Mouse (Mus musculus): ENCODE results near the gene Pdrg1. TPM values are rescaled to one million over a fixed set of nuclear protein-coding genes. Genes with fewer than 3 reads are reported as not detected.

Pdrg1 gene
- 20.6 and 26.9 TPM in 2 replicates for polyA plus RNA-seq (2012; rRNA removed)
- polyA plus RNA-seq (2014; fragmentation: Nextera tagmentation; extraction: Ambion mirVana), result 21.5 and 23.0 TPM in 2 replicates

DNA sequence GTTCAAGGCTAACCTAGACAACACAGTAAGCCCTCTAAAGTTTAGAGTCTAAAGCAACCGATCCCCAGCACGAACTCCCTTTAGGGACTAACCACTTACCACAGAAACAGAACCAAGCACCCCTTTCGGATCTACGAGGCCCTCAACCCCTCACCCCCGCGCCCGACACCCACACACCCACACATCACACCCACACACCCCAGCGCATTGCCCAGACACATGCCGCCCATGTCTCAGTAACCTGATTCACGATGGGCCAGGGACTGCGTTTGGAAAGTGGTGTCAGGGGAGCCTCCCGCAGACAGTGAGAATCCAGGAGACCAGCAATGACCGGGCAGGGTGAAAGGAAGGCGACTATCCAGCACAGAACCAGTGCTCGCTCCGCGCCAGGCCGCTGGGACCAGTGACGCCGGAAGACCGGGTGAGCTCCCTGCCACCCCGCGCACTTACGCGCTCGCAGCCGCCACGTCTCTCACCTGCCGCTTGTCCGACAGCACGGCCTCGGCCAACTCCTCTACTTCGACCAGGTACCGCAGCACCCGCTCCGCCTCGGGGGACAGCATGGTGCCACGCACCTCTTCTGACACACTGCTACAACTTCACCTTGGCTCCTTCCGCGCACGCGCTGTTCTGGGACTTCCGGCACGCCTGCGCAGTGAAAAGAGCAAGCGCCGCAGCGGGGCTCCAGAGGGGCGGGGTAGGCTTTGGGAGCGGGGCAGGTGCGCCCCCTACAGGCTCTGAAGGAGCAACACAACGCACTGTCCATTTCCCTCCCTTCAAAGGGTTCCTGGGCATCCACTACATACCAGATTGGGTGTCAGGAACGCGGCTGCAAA lies at the start of gene Pdrg1:
Gene Pdrg1 (minus strand): TSS at position 670 of the 836 bp plus-strand sequence.
- Histone ChIP-seq H3K4me3 (ENCODE audit: insufficient read depth in 1 of 2, low read depth in 2 of 2, low read length in 2 of 2) (peak within 1 kb of the TSS; percentile 58 to 63), H3K4me1 (replicated peaks; ENCODE audit: control insufficient read depth in 2 of 2, insufficient read depth in 2 of 2, low read length in 1 of 2) (peaks cover 6 to 7% of the 10 kb centered on the region in 2 experiments), H3K9ac (replicated peaks) (peak within 1 kb of the TSS; percentile 75), H3K27ac (no peak within 1 kb of the TSS), H3K4me2 (ENCODE audit: low read depth) (peak within 1 kb of the TSS; percentile 86), H3K9me3 (ENCODE audit: control insufficient read depth, low read length) (no peaks in the 10 kb centered on the region), H3K36me3 (replicated peaks; ENCODE audit: control insufficient read depth, insufficient read depth, low read depth) (peaks cover 5% of the 10 kb centered on the region; the same call in 1 of the 2 replicates), H3K27me3 (ENCODE audit: control insufficient read depth, insufficient read depth, low read length) (no peaks in the 10 kb centered on the region)
- ATAC-seq (ENCODE audit: insufficient read depth) (peak; percentile 92), DNase-seq (ENCODE audit: low read depth in 3 of 3, low spot score in 3 of 3) (peak; percentile 82 to 86 (median 84))
- WGBS (ENCODE audit: insufficient replicate concordance), result under 1% methylated on average over 52 of the region's 54 CpGs
- TF ChIP-seq CTCF (IDR thresholded peaks at IDR 0.05; ENCODE audit: low read depth) (peak; percentile 97), EP300 (IDR thresholded peaks at IDR 0.05; ENCODE audit: low read depth) (no peak)

DNA sequence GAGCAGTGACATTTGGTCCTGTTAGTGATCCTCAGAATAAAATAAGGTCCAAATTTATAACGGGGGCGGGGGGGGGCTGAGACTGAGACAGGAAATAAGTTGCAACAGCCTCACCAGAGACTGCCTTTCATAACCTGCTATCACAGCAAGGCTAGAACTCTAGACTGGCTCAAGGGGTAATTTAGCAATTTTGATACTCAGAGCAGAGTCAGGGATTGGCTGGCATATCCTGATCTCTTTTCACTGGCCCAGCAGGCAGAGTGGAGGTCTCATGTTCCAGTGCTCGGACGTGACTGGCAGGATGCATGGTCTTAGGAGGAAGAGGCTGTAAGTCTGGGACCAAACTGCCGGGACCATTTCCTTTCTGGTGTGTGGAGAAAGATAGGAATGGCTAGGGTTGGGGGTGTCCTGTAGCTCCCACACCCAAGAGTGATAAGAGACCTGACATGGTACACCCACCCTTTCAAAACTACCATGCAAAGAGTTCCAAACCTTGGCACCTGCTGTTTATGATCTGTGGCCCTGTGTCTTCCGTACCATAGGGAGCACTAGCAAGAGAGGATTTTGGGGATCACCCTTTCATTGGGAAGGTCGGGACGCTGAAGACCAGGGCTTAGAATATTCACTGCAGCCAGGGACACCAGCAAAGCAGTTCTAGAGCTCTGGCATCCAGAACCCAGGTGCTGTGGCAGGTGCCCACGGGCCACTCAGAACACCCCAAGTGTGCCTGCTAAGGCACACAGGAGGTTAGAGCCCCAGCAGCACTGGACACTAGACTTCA lies 49.2 kb upstream of the Pdrg1 start:
- DNase-seq (ENCODE audit: low read depth in 3 of 3, low spot score in 3 of 3) (no peak), ATAC-seq (ENCODE audit: insufficient read depth) (no peak)
- H3K4me3 ChIP-seq (ENCODE audit: insufficient read depth in 1 of 2, low read depth in 2 of 2, low read length in 2 of 2), result no peak overlapping the region
- WGBS (ENCODE audit: insufficient replicate concordance), result 38% methylated on average over 9 of the region's 9 CpGs
- no peak overlapping the region for H3K9ac ChIP-seq (replicated peaks)
- no peak overlapping the region for H3K4me2 ChIP-seq (ENCODE audit: low read depth)
- no peaks in the 10 kb centered on the region for H3K27me3 ChIP-seq (ENCODE audit: control insufficient read depth, insufficient read depth, low read length)
- no peak for TF ChIP-seq CTCF (IDR thresholded peaks at IDR 0.05; ENCODE audit: low read depth)
- TF ChIP-seq EP300 (IDR thresholded peaks at IDR 0.05; ENCODE audit: low read depth), result no peak
- no peaks in the 10 kb centered on the region for H3K9me3 ChIP-seq (ENCODE audit: control insufficient read depth, low read length)
- peaks cover 0 to 4% of the 10 kb centered on the region in 2 experiments; a peak in 1 of 4 replicates for H3K4me1 ChIP-seq (replicated peaks; ENCODE audit: control insufficient read depth in 2 of 2, insufficient read depth in 2 of 2, low read length in 1 of 2)
- no peaks in the 10 kb centered on the region for H3K36me3 ChIP-seq (replicated peaks; ENCODE audit: control insufficient read depth, insufficient read depth, low read depth)
- H3K27ac ChIP-seq, result no peak overlapping the region

DNA sequence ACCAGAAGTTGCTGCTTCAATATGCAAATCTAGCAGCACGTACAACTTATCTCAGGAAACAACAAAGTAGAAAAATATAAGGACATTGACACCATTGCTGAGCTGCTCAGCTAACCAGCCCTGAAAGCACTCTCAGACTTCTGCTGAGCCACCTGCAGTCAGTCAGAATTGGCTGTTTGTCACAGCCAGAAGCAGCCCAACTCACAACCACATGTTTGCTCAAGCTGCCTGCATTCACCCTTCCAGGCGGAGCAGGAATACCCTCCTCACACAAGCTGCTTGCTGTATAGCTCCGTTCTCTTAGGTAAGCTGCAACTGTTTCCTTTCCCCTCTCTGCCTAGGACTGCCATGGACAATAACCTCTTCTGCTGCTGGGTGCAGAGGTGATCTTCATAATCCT lies 48.2 kb upstream of the Pdrg1 start:
- WGBS (ENCODE audit: insufficient replicate concordance), result 44% methylated on average over 3 of the region's 3 CpGs
- Histone ChIP-seq H3K9me3 (ENCODE audit: control insufficient read depth, low read length) (no peaks in the 10 kb centered on the region), H3K27ac (no peak overlapping the region), H3K27me3 (ENCODE audit: control insufficient read depth, insufficient read depth, low read length) (no peaks in the 10 kb centered on the region), H3K4me2 (ENCODE audit: low read depth) (no peak overlapping the region), H3K4me1 (replicated peaks; ENCODE audit: control insufficient read depth in 2 of 2, insufficient read depth in 2 of 2, low read length in 1 of 2) (peaks cover 0 to 4% of the 10 kb centered on the region in 2 experiments; a peak in 1 of 4 replicates), H3K4me3 (ENCODE audit: insufficient read depth in 1 of 2, low read depth in 2 of 2, low read length in 2 of 2) (no peak overlapping the region), H3K36me3 (replicated peaks; ENCODE audit: control insufficient read depth, insufficient read depth, low read depth) (no peaks in the 10 kb centered on the region), H3K9ac (replicated peaks) (no peak overlapping the region)
- ATAC-seq (ENCODE audit: insufficient read depth), result no peak
- no peak for DNase-seq (ENCODE audit: low read depth in 3 of 3, low spot score in 3 of 3)
- TF ChIP-seq CTCF (IDR thresholded peaks at IDR 0.05; ENCODE audit: low read depth) (no peak), EP300 (IDR thresholded peaks at IDR 0.05; ENCODE audit: low read depth) (no peak)

DNA sequence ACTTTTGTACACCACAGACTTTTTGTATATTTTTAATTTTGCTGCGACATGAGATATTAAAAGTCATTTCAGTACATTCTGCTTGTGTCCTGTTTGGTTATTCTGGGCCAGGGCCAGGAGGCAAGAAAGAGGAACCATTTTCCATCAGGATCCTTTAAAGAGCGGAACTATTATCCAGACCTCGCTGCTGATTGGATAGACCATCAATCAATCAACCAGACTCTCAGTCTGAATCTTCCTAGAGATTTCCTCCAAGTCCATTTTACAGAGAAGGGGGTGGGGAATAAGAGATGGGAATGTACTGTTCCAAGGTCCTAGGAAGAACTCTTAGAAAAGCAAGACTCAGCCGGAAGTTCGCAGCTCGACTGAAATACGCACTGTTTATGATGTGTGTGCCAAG lies 45.0 kb upstream of the Pdrg1 start:
- no peak overlapping the region for H3K27ac ChIP-seq
- TF ChIP-seq EP300 (IDR thresholded peaks at IDR 0.05; ENCODE audit: low read depth) (no peak), CTCF (IDR thresholded peaks at IDR 0.05; ENCODE audit: low read depth) (no peak)
- no peak overlapping the region for H3K4me2 ChIP-seq (ENCODE audit: low read depth)
- no peaks in the 10 kb centered on the region for H3K9me3 ChIP-seq (ENCODE audit: control insufficient read depth, low read length)
- no peak overlapping the region for H3K9ac ChIP-seq (replicated peaks)
- peaks cover 0 to 2% of the 10 kb centered on the region in 2 experiments; a peak in 1 of 4 replicates for H3K4me1 ChIP-seq (replicated peaks; ENCODE audit: control insufficient read depth in 2 of 2, insufficient read depth in 2 of 2, low read length in 1 of 2)
- no peak overlapping the region for H3K4me3 ChIP-seq (ENCODE audit: insufficient read depth in 1 of 2, low read depth in 2 of 2, low read length in 2 of 2)
- H3K27me3 ChIP-seq (ENCODE audit: control insufficient read depth, insufficient read depth, low read length), result no peaks in the 10 kb centered on the region
- DNase-seq (ENCODE audit: low read depth in 3 of 3, low spot score in 3 of 3) (no peak), ATAC-seq (ENCODE audit: insufficient read depth) (no peak)
- WGBS (ENCODE audit: insufficient replicate concordance), result 77% methylated on average over 7 of the region's 7 CpGs
- H3K36me3 ChIP-seq (replicated peaks; ENCODE audit: control insufficient read depth, insufficient read depth, low read depth), result no peaks in the 10 kb centered on the region

DNA sequence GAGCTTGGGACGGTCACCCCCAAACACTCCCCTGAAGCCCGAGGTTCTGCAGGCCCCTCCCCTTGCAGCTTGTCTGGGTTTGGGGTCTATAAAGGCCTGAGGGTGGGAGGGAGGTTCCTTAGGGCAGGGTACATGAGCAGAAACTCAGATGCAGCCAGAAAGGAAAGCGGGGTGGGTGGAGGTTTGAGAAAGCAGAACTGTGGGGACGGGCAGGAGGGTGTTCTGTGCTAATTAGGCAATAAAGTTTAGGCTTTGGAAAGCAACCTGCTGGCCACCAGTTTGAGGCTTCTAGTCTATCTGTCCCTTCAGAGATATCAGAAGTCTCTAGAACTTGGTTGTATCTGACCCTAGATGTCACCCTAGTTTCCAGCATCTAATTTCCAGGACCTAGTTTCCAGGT lies 43.1 kb upstream of the Pdrg1 start:
- 41% methylated on average over 4 of the region's 4 CpGs for WGBS (ENCODE audit: insufficient replicate concordance)
- no peak overlapping the region for H3K4me3 ChIP-seq (ENCODE audit: insufficient read depth in 1 of 2, low read depth in 2 of 2, low read length in 2 of 2)
- H3K27me3 ChIP-seq (ENCODE audit: control insufficient read depth, insufficient read depth, low read length), result no peaks in the 10 kb centered on the region; the same call in 1 of the 2 replicates
- no peak overlapping the region for H3K27ac ChIP-seq
- H3K9me3 ChIP-seq (ENCODE audit: control insufficient read depth, low read length), result no peaks in the 10 kb centered on the region
- DNase-seq (ENCODE audit: low read depth in 3 of 3, low spot score in 3 of 3) (no peak), ATAC-seq (ENCODE audit: insufficient read depth) (no peak)
- H3K4me1 ChIP-seq (replicated peaks; ENCODE audit: control insufficient read depth in 2 of 2, insufficient read depth in 2 of 2, low read length in 1 of 2), result no peaks in the 10 kb centered on the region
- no peak for TF ChIP-seq EP300 (IDR thresholded peaks at IDR 0.05; ENCODE audit: low read depth)
- no peak for TF ChIP-seq CTCF (IDR thresholded peaks at IDR 0.05; ENCODE audit: low read depth)
- no peaks in the 10 kb centered on the region for H3K36me3 ChIP-seq (replicated peaks; ENCODE audit: control insufficient read depth, insufficient read depth, low read depth)
- no peak overlapping the region for H3K9ac ChIP-seq (replicated peaks)
- H3K4me2 ChIP-seq (ENCODE audit: low read depth), result no peak overlapping the region
